Mouse (Mus musculus) stomach, embryonic 16.5 days (tissue): ENCODE data around the gene Grin1. TPM values are rescaled to one million over a fixed set of nuclear protein-coding genes. Genes with fewer than 3 reads are reported as not detected.

Experiments
- ATAC-seq: fragments of 200-750 bp; cut with Nextera tagmentation; 2 replicates; pipeline ENCODE4 v1.8.0; 2017; ENCODE audit warnings: moderate number of reproducible peaks, moderate TSS enrichment; ENCODE audit not compliant: insufficient read depth, low FRiP score
- H3K27ac ChIP-seq: fragments of 300-500 bp; sonication (generic); 2 replicates; pipeline ENCODE4 v1.5.1; 2014; ENCODE audit warnings: low read length
- H3K27me3 ChIP-seq: fragments of 300-500 bp; sonication (generic); 2 replicates; pipeline ENCODE4 v1.6.1; 2014; ENCODE audit warnings: low read length, control low read depth, mixed read lengths; ENCODE audit not compliant: control insufficient read depth, insufficient read depth
- H3K36me3 ChIP-seq: fragments of 300-500 bp; sonication (generic); 2 replicates; pipeline ENCODE4 v1.6.1; 2014; ENCODE audit warnings: low read length; ENCODE audit not compliant: control insufficient read depth, insufficient read depth
- H3K4me1 ChIP-seq: fragments of 300-500 bp; sonication (generic); 2 replicates; pipeline ENCODE4 v1.6.1; 2014; ENCODE audit warnings: low read length, control low read depth, mixed read lengths; ENCODE audit not compliant: control insufficient read depth, insufficient read depth
- H3K4me2 ChIP-seq: fragments of 300-500 bp; sonication (generic); 2 replicates; pipeline ENCODE4 v1.6.1; 2014; ENCODE audit warnings: low read depth, low read length, mixed read lengths
- H3K4me3 ChIP-seq: fragments of 300-500 bp; sonication (generic); replicated peaks from 2 replicates; pipeline ENCODE4 v1.5.1; 2014; ENCODE audit warnings: mild to moderate bottlenecking, low read length
- H3K9ac ChIP-seq: fragments of 300-500 bp; sonication (generic); 2 replicates; pipeline ENCODE4 v1.6.1; 2014; ENCODE audit warnings: low read length
- H3K9me3 ChIP-seq: fragments of 300-500 bp; sonication (generic); replicated peaks from 2 replicates; pipeline ENCODE4 v1.6.1; 2016; ENCODE audit warnings: low read length, control low read depth; ENCODE audit not compliant: control insufficient read depth
- WGBS: fragments of 180-500 bp; shearing (Covaris S2); extraction: QIAGEN DNeasy Blood & Tissue Kit; methylation state at CpG from one replicate; pipeline ENCODE4 v1.1.7; 2014; 5-methylcytosine and 5-hydroxymethylcytosine counted together
- polyA plus RNA-seq: library from polyadenylated mRNA; unstranded; fragments of >200 nt; fragmentation: Nextera tagmentation; extraction: Ambion mirVana; gene quantifications from 2 replicates; pipeline ENCODE4 v1.2.1, GENCODE M21; 2015

Gene Grin1
- polyA plus RNA-seq, 1 experiment from 2014 or later: 2.0 TPM

GRCm38 (mm10) chr2:25328440-25328839 is 9.5 kb upstream of the Grin1 start:
- Histone ChIP-seq H3K4me1 (peaks cover 11% of the 10 kb centered on the region), H3K4me3 (no peak overlapping the region), H3K36me3 (no peaks in the 10 kb centered on the region), H3K27me3 (no peaks in the 10 kb centered on the region), H3K27ac (no peak overlapping the region), H3K4me2 (no peak overlapping the region), H3K9ac (no peak overlapping the region), H3K9me3 (no peaks in the 10 kb centered on the region)
- 41% methylated on average over 7 of the region's 7 CpGs for WGBS
- no peak for ATAC-seq

GRCm38 (mm10) chr2:25326036-25326435 is 7.0 kb upstream of the Grin1 start:
- H3K4me1 ChIP-seq: no peaks in the 10 kb centered on the region
- H3K27me3 ChIP-seq: no peaks in the 10 kb centered on the region
- no peak overlapping the region for H3K4me2 ChIP-seq
- no peak overlapping the region for H3K9ac ChIP-seq
- H3K36me3 ChIP-seq: no peaks in the 10 kb centered on the region
- H3K9me3 ChIP-seq: no peaks in the 10 kb centered on the region
- ATAC-seq: no peak
- H3K27ac ChIP-seq: no peak overlapping the region
- 75% methylated on average over 2 of the region's 2 CpGs for WGBS
- no peak overlapping the region for H3K4me3 ChIP-seq

- 41% methylated on average over 2 of the region's 2 CpGs for WGBS
- Histone ChIP-seq H3K4me3 (no peak overlapping the region), H3K27ac (no peak overlapping the region), H3K36me3 (no peaks in the 10 kb centered on the region), H3K9me3 (no peaks in the 10 kb centered on the region), H3K27me3 (peaks cover 27% of the 10 kb centered on the region), H3K4me1 (peaks cover 3% of the 10 kb centered on the region; the same call in 1 of the 2 replicates), H3K4me2 (no peak overlapping the region), H3K9ac (no peak overlapping the region)
- ATAC-seq: no peak
Observed at GRCm38 (mm10) chr2:25320084-25320483, 1.1 kb upstream of the Grin1 start.

DNA sequence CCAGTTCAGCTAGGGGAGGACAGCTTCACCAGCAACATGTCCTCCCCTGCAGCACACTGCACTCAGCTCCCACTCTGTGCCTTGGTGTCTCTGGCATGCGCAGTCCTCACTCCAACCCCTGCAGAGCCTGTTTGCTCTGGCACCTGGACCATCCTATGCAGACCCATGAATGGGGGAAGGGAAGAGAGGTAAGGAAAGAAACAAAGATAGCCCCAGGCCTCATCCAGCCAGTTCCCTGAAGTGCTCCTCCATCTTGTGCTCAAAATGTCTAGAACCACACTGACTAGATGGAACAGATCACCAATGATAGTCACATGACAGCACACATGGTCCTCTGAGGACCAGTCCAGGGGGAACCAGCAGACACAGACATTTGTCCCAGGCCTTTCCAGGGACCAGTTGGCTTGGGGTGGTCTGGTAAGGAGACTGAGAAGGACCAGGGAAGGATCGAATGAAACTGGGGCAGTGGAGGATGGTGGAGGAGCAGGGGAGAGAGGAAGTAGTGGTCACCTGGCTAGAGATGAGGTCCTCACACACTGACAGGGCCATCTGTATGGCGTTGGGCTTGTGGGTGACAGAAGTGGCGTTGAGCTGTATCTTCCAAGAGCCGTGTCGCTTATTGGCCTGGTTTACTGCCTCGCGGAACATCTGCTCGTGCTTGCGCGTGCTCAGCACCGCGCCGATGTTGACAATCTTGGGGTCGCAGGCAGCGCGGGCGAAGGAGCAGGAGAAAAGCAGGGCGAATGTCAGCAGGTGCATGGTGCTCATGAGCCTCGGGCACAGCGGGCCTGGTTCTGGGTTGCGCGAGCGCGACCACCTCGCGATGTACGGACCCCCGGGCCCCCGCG is 644 bp downstream of the Grin1 start:
- Histone ChIP-seq H3K27me3 (peaks cover 29% of the 10 kb centered on the region), H3K36me3 (no peaks in the 10 kb centered on the region), H3K4me1 (peaks cover 3% of the 10 kb centered on the region; the same call in 1 of the 2 replicates), H3K4me2 (peak overlapping the region; percentile 52), H3K9me3 (no peaks in the 10 kb centered on the region), H3K4me3 (peak overlapping the region; percentile 32), H3K9ac (no peak overlapping the region), H3K27ac (no peak overlapping the region)
- no peak for ATAC-seq
- WGBS: 5% methylated on average over 31 of the region's 31 CpGs

- Histone ChIP-seq H3K4me3 (peak overlapping the region; percentile 2; the same call in 1 of the 2 replicates), H3K9ac (no peak overlapping the region), H3K27ac (no peak overlapping the region), H3K27me3 (peaks cover 38% of the 10 kb centered on the region), H3K4me1 (no peaks in the 10 kb centered on the region), H3K4me2 (peak overlapping the region; percentile 45), H3K36me3 (no peaks in the 10 kb centered on the region), H3K9me3 (no peaks in the 10 kb centered on the region)
- ATAC-seq: peak; percentile 59; the same call in 1 of the 2 replicates
- WGBS: 6% methylated on average over 11 of the region's 11 CpGs
Observed at GRCm38 (mm10) chr2:25311491-25311891, 7.5 kb downstream of the Grin1 start.

- under 1% methylated on average over 22 of the region's 22 CpGs for WGBS
Observed at GRCm38 (mm10) chr2:25310969-25311368, 8.0 kb downstream of the Grin1 start.

DNA sequence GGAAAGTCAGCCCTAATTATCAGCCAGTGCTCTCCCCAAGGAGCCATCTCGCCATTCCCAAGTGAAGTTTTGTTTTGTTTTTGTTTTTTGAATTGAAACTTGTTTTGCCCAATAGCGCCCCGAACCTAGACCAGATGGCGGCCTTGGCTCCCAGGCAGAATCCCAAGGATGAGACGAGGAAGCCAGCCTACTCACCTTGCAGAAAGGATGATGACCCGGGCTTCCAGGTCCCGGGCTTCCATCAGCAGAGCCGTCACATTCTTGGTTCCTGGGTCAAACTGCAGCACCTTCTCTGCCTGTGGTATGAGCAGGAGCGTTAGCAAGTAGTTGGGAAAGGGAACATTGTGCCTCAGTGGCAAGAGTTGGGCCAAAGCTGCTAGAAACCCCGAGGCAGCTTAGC is 8.8 kb downstream of the Grin1 start:
- H3K27ac ChIP-seq: no peak overlapping the region
- H3K4me3 ChIP-seq: no peak overlapping the region
- no peak overlapping the region for H3K4me2 ChIP-seq
- 53% methylated on average over 10 of the region's 10 CpGs for WGBS
- H3K9me3 ChIP-seq: no peaks in the 10 kb centered on the region
- peaks cover 49% of the 10 kb centered on the region for H3K27me3 ChIP-seq
- no peaks in the 10 kb centered on the region for H3K4me1 ChIP-seq
- no peak for ATAC-seq
- no peak overlapping the region for H3K9ac ChIP-seq
- H3K36me3 ChIP-seq: no peaks in the 10 kb centered on the region

More at GRCm38 (mm10) chr2:25310969-25311368, 8.0 kb downstream of the Grin1 start:
- H3K9ac ChIP-seq: 0 out of 2 replicates have a peak overlapping the region, but pooled peaks have one; percentile 4
- peaks cover 42% of the 10 kb centered on the region for H3K27me3 ChIP-seq
- H3K36me3 ChIP-seq: no peaks in the 10 kb centered on the region
- no peak overlapping the region for H3K27ac ChIP-seq
- no peaks in the 10 kb centered on the region for H3K9me3 ChIP-seq
- H3K4me3 ChIP-seq: peak overlapping the region; percentile 2
- no peak for ATAC-seq
- no peaks in the 10 kb centered on the region for H3K4me1 ChIP-seq
- H3K4me2 ChIP-seq: peak overlapping the region; percentile 45

- Histone ChIP-seq H3K4me1 (0 out of 2 replicates have a peak, but pooled peaks cover 2% of the 10 kb centered on the region), H3K27ac (no peak overlapping the region), H3K36me3 (no peaks in the 10 kb centered on the region), H3K4me3 (peak overlapping the region; percentile 52), H3K9ac (peak overlapping the region; percentile 49; the same call in 1 of the 2 replicates), H3K4me2 (peak overlapping the region; percentile 67), H3K9me3 (no peaks in the 10 kb centered on the region), H3K27me3 (peaks cover 23% of the 10 kb centered on the region)
- WGBS: 50% methylated on average over 14 of the region's 14 CpGs
- no peak for ATAC-seq
Observed at GRCm38 (mm10) chr2:25305587-25306359, 13.2 kb downstream of the Grin1 start.
